Mouse (Mus musculus): ENCODE measurements at regions not wholly inside any gene's neighbourhood (a gene's known extent, or its start where the extent isn't known, plus 50 kb on each side); places are given as distances from the start of the nearest gene placed in this dataset.
A peak's percentile ranks its signal among the peaks of the same experiment; 100 is the strongest.
"Not testable (repeated sequence)": the region's sequence is repeated elsewhere in the genome, so short reads cannot be mapped to it uniquely, and the experiment has no call there.

DNA sequence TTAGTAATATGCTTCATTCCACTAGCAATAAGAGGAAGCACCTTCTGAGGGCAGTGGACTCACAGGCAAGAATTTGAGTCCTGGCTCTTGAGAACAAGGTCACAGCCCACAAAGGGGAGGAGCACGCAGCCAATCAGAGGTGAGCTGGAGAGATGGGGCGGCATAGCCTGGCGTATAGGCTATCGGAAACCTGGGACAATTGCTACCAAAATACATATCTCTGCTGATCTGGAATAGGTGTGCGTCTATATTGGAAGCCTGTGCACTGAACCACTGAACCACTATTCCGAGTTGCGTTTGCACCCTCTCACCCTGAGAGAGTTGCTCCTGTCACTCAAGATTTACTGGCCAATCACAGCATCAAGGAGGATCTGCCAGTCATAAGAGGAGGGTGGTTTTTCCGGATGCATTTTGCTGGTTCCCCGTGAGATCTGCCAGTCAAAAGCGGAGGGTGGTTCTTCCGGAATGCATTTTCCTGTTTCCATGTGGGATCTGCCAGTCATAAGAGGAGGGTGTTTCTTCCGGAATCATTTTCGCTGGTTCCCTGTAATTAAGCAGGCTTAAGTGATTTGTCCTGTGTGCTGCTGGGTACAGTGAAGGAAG is 80.1 kb upstream of the Riok2 start:
- H3K4me2 ChIP-seq = peak overlapping the region; percentile 55
- not testable (repeated sequence) for H3K9me3 ChIP-seq, H3K27me3 ChIP-seq, H3K4me1 ChIP-seq, H3K36me3 ChIP-seq
- peak overlapping the region; percentile 55; the same call in 1 of the 2 replicates for H3K9ac ChIP-seq
- peak; percentile 86 for ATAC-seq (ENCODE audit: insufficient number of reproducible peaks, insufficient read depth, low FRiP score, low TSS enrichment, low read depth)
- peak overlapping the region; percentile 34; the same call in 1 of the 2 replicates for H3K27ac ChIP-seq
- under 1% methylated on average over 13 of the region's 13 CpGs for WGBS
- H3K4me3 ChIP-seq = peak overlapping the region; percentile 51

- not testable (repeated sequence) for H3K9ac ChIP-seq; ATAC-seq (ENCODE audit: insufficient number of reproducible peaks, insufficient read depth, low FRiP score, low TSS enrichment, low read depth)
- peak overlapping the region; percentile 55 for H3K4me2 ChIP-seq
Observed at GRCm38 (mm10) chr17:17295037-17295436, 79.1 kb upstream of the Riok2 start.

DNA sequence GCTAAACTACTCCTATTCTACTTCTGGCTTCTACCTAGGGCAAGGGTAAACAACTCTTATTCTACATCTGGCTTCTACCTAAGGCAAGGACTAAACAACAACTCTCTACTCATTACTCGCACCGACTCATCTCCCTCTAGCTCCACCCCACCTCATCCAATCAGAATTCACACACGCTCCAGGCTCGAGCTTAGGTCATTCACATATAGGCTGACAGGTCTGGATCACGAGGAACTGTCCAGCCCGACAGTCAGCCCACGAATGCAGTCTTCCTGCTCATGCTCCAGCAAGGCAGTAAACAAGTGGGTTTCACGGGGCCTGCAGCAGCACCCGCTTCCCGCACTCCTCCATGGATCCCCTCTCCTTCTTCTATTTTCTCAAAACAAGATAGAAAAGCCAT is 70.6 kb upstream of the Riok2 start:
- H3K4me3 ChIP-seq; H3K4me1 ChIP-seq; ATAC-seq (ENCODE audit: insufficient number of reproducible peaks, insufficient read depth, low FRiP score, low TSS enrichment, low read depth); H3K4me2 ChIP-seq; H3K27me3 ChIP-seq; H3K27ac ChIP-seq; H3K9ac ChIP-seq: not testable (repeated sequence)
- Histone ChIP-seq H3K9me3 (peaks cover 41% of the 10 kb centered on the region), H3K36me3 (peaks cover 19% of the 10 kb centered on the region)
- 95% methylated on average over 10 of the region's 10 CpGs for WGBS

More at GRCm38 (mm10) chr17:17295037-17295436, 79.1 kb upstream of the Riok2 start:
- peak overlapping the region; percentile 51 for H3K4me3 ChIP-seq
- H3K4me1 ChIP-seq, H3K27ac ChIP-seq, H3K9me3 ChIP-seq, H3K36me3 ChIP-seq, H3K27me3 ChIP-seq: not testable (repeated sequence)
- 5% methylated on average over 1 of the region's 1 CpGs for WGBS
